Mouse (Mus musculus): ENCODE measurements around the gene Paqr8. TPM values are rescaled to one million over a fixed set of nuclear protein-coding genes. Genes with fewer than 3 reads are reported as not detected.

The Paqr8 gene
- polyA plus RNA-seq (2017; shearing (Covaris generic)), result 2.9 TPM

DNA sequence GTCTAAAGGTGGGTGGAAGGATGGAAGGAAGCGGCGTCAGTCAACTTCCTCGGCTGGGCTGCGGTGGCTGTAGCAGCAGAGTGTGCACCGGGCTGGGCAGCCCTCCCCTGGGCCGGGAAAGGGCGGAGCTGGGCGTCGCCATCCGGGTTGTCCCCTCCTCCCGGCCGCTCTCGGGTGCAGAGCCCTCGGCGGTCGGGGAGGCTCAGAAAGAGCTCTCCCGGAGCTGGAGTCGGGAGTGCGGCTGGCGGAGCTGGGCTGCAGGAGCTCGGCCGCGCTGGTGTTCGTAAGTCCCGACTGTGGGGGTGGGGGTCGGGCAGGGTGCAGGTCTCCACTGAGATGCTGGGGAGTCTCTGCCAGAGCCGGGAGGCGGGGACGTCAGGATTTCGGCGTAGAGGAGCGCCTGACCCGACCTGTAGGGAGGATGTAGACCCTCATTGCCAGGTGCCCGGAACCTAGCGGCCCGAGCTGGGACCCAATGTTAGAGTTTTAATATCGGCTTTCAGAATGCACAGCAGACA, at the start of gene Paqr8:
Gene Paqr8, plus strand, starts transcription at position 203 of the 518 bp plus-strand sequence.

DNA sequence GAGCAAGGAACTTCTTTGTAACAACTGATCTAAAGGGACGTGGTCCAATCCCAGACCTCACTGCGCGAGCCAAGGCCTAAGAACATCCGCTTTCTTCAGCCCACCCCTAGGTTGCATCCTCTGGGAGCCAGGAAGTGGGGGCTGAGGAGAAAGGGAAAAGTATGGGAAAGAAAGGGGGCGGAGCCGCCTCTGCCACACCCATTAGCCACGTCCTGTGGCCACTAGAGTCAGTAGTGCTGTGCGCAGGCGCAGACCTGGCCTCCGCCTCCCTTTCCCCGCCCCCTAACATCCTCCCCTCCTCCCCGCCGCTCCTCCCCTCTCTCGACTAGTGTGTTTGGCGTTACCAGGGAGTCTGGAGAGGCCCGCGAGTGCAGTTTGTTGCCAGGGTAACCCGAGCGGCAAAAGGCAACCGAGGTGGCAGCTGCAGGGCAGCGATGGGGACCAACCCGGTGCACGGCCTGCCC, 60.9 kb downstream of the Paqr8 start, which contains the start of gene Efhc1:
Gene Efhc1, plus strand, starts transcription at position 327 of the 464 bp plus-strand sequence.

Other genes with a start within 250 kb of the Paqr8 start
- gene Il17a, start 159.7 kb upstream of the Paqr8 start, polyA plus RNA-seq (2017; shearing (Covaris generic)), result not detected
- gene Il17f, start 100.0 kb upstream of the Paqr8 start, polyA plus RNA-seq (2017; shearing (Covaris generic)), result not detected
- gene Mcm3, start 70.3 kb upstream of the Paqr8 start, polyA plus RNA-seq (2017; shearing (Covaris generic)), result 43.4 TPM
- 0.32 TPM for gene Efhc1, start 61.0 kb downstream of the Paqr8 start, polyA plus RNA-seq (2017; shearing (Covaris generic))
- 3.3 TPM for gene Tram2, start 188.6 kb downstream of the Paqr8 start, polyA plus RNA-seq (2017; shearing (Covaris generic))